Mouse (Mus musculus) liver, embryonic 14.5 days (tissue): Measurements from ENCODE around the gene Sspn. TPM values are rescaled to one million over a fixed set of nuclear protein-coding genes. Genes with fewer than 3 reads are reported as not detected.

Source experiments
- ATAC-seq: fragments of 200-750 bp; cut with Nextera tagmentation; 2 replicates; pipeline ENCODE4 v1.8.0; 2017; ENCODE audit warnings: moderate number of reproducible peaks, mild to moderate bottlenecking, moderate library complexity; ENCODE audit not compliant: insufficient read depth
- DNase-seq, 3 experiments: peaks; one replicate each; pipeline ENCODE4 v3.0.0-alpha.2; 2012 to 2013; ENCODE audit warnings: low read depth in 3 of 3, low spot score in 3 of 3
- H3K27ac ChIP-seq: fragments of 300-500 bp; sonication (generic); 2 replicates; pipeline ENCODE4 v1.5.1; 2014; ENCODE audit warnings: moderate library complexity, mild to moderate bottlenecking, control low read depth, inconsistent platforms
- H3K27me3 ChIP-seq: fragments of 300-500 bp; sonication (generic); 2 replicates; pipeline ENCODE4 v1.6.1; 2014; ENCODE audit warnings: mild to moderate bottlenecking, low read length, moderate library complexity; ENCODE audit not compliant: control insufficient read depth, insufficient read depth
- H3K36me3 ChIP-seq: fragments of 300-500 bp; sonication (generic); replicated peaks from 2 replicates; pipeline ENCODE4 v1.6.1; 2014; ENCODE audit warnings: low read depth; ENCODE audit not compliant: control insufficient read depth, insufficient read depth
- H3K4me1 ChIP-seq, 2 experiments: fragments of 200-500 bp in 1 of 2; fragments of 300-500 bp in 1 of 2; sonication (generic) in 1 of 2; replicated peaks; 2 replicates each; pipeline ENCODE4 v1.6.1; 2012 to 2014; ENCODE audit warnings: antibody characterized with exemption in 1 of 2, inconsistent platforms in 1 of 2, low read length in 1 of 2; ENCODE audit not compliant: control insufficient read depth in 2 of 2, insufficient read depth in 2 of 2
- H3K4me2 ChIP-seq: fragments of 300-500 bp; sonication (generic); 2 replicates; pipeline ENCODE4 v1.6.1; 2014; ENCODE audit warnings: low read depth, mild to moderate bottlenecking, control low read depth, moderate library complexity
- H3K4me3 ChIP-seq, 2 experiments: fragments of 200-500 bp in 1 of 2; fragments of 300-500 bp in 1 of 2; sonication (generic) in 1 of 2; 2 replicates each; pipeline ENCODE4 v1.5.1; 2012 to 2014; ENCODE audit warnings: low read depth in 2 of 2, low read length in 2 of 2, mild to moderate bottlenecking in 2 of 2, control low read depth in 1 of 2, inconsistent platforms in 1 of 2, moderate library complexity in 1 of 2; ENCODE audit not compliant: insufficient read depth in 1 of 2
- H3K9ac ChIP-seq: fragments of 300-500 bp; sonication (generic); replicated peaks from 2 replicates; pipeline ENCODE4 v1.6.1; 2014; ENCODE audit warnings: mild to moderate bottlenecking, control low read depth, moderate library complexity
- H3K9me3 ChIP-seq: fragments of 300-500 bp; sonication (generic); 2 replicates; pipeline ENCODE4 v1.6.1; 2016; ENCODE audit warnings: low read length, mixed read lengths; ENCODE audit not compliant: control insufficient read depth
- CTCF ChIP-seq: IDR thresholded peaks from 2 replicates; pipeline ENCODE4 v1.5.1; 2016; ENCODE audit warnings: antibody characterized with exemption, low read depth, control low read depth
- EP300 ChIP-seq: IDR thresholded peaks from 2 replicates; pipeline ENCODE4 v1.6.1; 2016; ENCODE audit warnings: antibody characterized with exemption, low read depth
- WGBS: fragments of 180-500 bp; shearing (Covaris S2); extraction: QIAGEN DNeasy Blood & Tissue Kit; methylation state at CpG from one replicate; pipeline ENCODE4 v1.1.7; 2014; ENCODE audit not compliant: insufficient replicate concordance; 5-methylcytosine and 5-hydroxymethylcytosine counted together
- polyA plus RNA-seq, 2 experiments: library from polyadenylated mRNA; depleted of rRNA in 1 of 2; stranded (reverse) in 1 of 2; unstranded in 1 of 2; fragments of >200 nt; fragmentation: Nextera tagmentation in 1 of 2; extraction: Ambion mirVana in 1 of 2; gene quantifications; 2 replicates each; pipeline versions ENCODE4 v1.2.1 to v1.2.3; 2012 to 2014

Sspn gene
- polyA plus RNA-seq, 2 experiments = 0.17 to 0.32 TPM

GRCm38 (mm10) chr6:145992985-145993384, 61.5 kb downstream of the Sspn start:
- H3K4me1 ChIP-seq = no peaks in the 10 kb centered on the region
- no peaks in the 10 kb centered on the region for H3K36me3 ChIP-seq
- no peaks in the 10 kb centered on the region for H3K9me3 ChIP-seq
- H3K9ac ChIP-seq = no peak overlapping the region
- ATAC-seq (no peak), DNase-seq (no peak)
- 69% methylated on average over 10 of the region's 10 CpGs for WGBS
- no peak overlapping the region for H3K4me2 ChIP-seq
- TF ChIP-seq CTCF = no peak
- no peak for TF ChIP-seq EP300
- H3K4me3 ChIP-seq = no peak overlapping the region
- no peaks in the 10 kb centered on the region for H3K27me3 ChIP-seq
- no peak overlapping the region for H3K27ac ChIP-seq

GRCm38 (mm10) chr6:145998314-145999007, 67.0 kb downstream of the Sspn start:
- ATAC-seq = no peak
- TF ChIP-seq CTCF = no peak
- no peak for TF ChIP-seq EP300

DNA sequence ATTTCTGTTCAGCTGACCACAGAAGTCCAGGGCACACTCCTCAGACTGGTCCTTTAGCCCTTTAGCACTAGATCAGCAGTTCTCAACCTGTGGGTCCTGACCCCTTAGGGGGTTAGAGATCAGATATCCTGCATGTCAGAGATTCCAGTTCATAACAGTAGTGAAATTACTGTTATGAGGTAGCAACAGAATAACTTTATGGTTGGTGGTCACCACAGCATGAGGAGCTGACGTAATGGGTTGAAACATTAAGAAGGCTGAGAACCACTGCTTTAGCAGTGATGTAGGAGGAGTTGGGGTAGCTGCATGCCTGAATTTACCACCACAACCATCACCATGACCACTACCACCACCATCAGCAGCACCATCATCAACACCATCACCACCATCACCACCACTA, 69.3 kb downstream of the Sspn start:
- TF ChIP-seq EP300 (no peak), CTCF (no peak)
- no peaks in the 10 kb centered on the region for H3K27me3 ChIP-seq
- H3K9ac ChIP-seq = no peak overlapping the region
- H3K9me3 ChIP-seq = no peaks in the 10 kb centered on the region
- DNase-seq = no peak
- no peaks in the 10 kb centered on the region for H3K4me1 ChIP-seq
- WGBS = 68% methylated on average over 1 of the region's 1 CpGs
- no peaks in the 10 kb centered on the region for H3K36me3 ChIP-seq
- no peak overlapping the region for H3K4me2 ChIP-seq
- ATAC-seq = no peak
- H3K27ac ChIP-seq = no peak overlapping the region
- no peak overlapping the region for H3K4me3 ChIP-seq

More at GRCm38 (mm10) chr6:145998314-145999007, 67.0 kb downstream of the Sspn start:
- H3K27ac ChIP-seq = no peak overlapping the region
- H3K27me3 ChIP-seq = no peaks in the 10 kb centered on the region
- H3K9ac ChIP-seq = no peak overlapping the region
- no peak overlapping the region for H3K4me2 ChIP-seq
- H3K4me3 ChIP-seq = no peak overlapping the region
- H3K36me3 ChIP-seq = no peaks in the 10 kb centered on the region
- no peaks in the 10 kb centered on the region for H3K9me3 ChIP-seq
- DNase-seq = no peak
- no peaks in the 10 kb centered on the region for H3K4me1 ChIP-seq
- WGBS = 38% methylated on average over 13 of the region's 13 CpGs

DNA sequence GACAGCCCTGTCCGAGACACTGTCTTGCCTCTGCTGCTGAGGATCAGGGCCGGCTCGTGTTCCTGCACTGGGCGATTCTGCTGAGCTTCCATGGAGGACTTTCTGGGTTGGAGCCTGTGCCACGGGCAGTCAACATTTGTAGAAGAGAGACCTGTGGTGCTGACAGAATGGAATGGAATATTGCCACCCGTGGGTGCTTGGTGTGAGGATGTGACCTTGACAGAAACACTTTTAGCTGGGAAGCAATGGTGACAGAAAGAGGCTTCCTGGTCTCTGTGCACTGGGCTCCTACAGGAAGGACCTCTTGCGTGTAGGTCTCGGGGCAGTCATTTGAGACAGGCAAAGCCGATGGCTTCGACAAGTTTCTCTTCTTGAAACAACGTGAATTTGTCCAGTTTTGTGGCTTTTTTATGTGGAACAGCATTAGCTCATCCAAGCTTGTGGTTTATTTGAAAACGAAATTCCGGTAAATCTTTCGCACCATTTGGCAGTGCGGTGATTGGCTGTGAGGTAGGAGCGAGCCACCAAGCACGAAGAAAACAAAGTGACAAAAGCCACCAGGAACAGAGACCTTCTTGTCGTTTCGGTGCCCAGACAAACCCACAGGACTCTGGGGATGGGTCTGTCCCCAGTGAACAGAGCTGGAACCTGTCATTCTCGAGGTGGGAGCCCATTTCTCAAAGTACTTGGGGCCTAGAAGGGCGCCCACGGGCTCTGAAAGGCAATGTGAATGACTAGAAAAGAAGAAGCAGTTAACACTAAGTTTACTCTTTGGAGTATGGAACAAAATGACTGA, 70.2 kb downstream of the Sspn start:
- no peaks in the 10 kb centered on the region for H3K27me3 ChIP-seq
- WGBS = 64% methylated on average over 22 of the region's 22 CpGs
- H3K4me2 ChIP-seq = no peak overlapping the region
- ATAC-seq (no peak), DNase-seq (no peak)
- no peak for TF ChIP-seq CTCF
- TF ChIP-seq EP300 = no peak
- H3K4me3 ChIP-seq = no peak overlapping the region
- no peaks in the 10 kb centered on the region for H3K4me1 ChIP-seq
- H3K27ac ChIP-seq = no peak overlapping the region
- H3K9me3 ChIP-seq = no peaks in the 10 kb centered on the region
- H3K9ac ChIP-seq = no peak overlapping the region
- H3K36me3 ChIP-seq = no peaks in the 10 kb centered on the region

GRCm38 (mm10) chr6:146004174-146004601, 72.7 kb downstream of the Sspn start:
- no peak overlapping the region for H3K4me3 ChIP-seq
- DNase-seq (no peak), ATAC-seq (no peak)
- H3K27me3 ChIP-seq = no peaks in the 10 kb centered on the region
- H3K27ac ChIP-seq = no peak overlapping the region
- H3K4me2 ChIP-seq = no peak overlapping the region
- WGBS = 61% methylated on average over 3 of the region's 3 CpGs
- no peaks in the 10 kb centered on the region for H3K36me3 ChIP-seq
- H3K9me3 ChIP-seq = no peaks in the 10 kb centered on the region
- no peaks in the 10 kb centered on the region for H3K4me1 ChIP-seq
- H3K9ac ChIP-seq = no peak overlapping the region
- TF ChIP-seq CTCF (no peak), EP300 (no peak)
